Mouse (Mus musculus) monocyte, adult 2 months (primary cell): ENCODE results near the gene Olfr924.
"Not testable (repeated sequence)": the region's sequence is repeated elsewhere in the genome, so short reads cannot be mapped to it uniquely, and the experiment has no call there.

Source experiments
- DNase-seq, 2 experiments: peaks; one replicate each; pipeline ENCODE4 v3.0.0; 2022; ENCODE audit warnings: low spot score in 2 of 2, low read depth in 1 of 2

Gene Olfr924

GRCm38 (mm10) chr9:38844149-38844548 lies at the start of gene Olfr924:
Gene Olfr924, plus strand, starts transcription at chr9:38844449.
- no peak for DNase-seq

DNA sequence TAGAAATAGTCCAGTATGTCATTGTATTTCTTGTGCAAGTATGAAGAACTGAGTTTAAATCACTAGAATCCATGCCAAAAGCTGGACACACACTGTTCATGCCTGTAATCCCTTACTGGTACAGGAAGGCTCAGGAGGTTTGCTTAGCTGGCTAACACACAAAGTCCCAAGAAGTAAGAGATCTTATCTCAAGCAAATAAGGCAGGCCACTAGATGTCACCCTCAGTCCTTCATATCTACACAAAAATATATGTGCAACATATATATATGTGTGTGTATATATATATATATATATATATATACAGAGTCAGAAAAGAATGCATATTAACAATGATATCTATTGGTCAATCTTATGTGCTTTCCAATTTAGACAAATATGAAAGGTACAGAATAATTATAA lies 38.6 kb upstream of the Olfr924 start:
- DNase-seq: no peak

- DNase-seq: no peak
Measured at GRCm38 (mm10) chr9:38814314-38814713, 29.9 kb upstream of the Olfr924 start, which contains the start of gene Olfr922. Gene Olfr922, plus strand, starts transcription at chr9:38814614.

- DNase-seq: no peak
Measured at GRCm38 (mm10) chr9:38815458-38815986, 28.7 kb upstream of the Olfr924 start.

GRCm38 (mm10) chr9:38826245-38826644 lies 18.0 kb upstream of the Olfr924 start, which contains the start of gene Olfr923:
Gene Olfr923, plus strand, starts transcription at chr9:38826545.
- DNase-seq: no peak

DNA sequence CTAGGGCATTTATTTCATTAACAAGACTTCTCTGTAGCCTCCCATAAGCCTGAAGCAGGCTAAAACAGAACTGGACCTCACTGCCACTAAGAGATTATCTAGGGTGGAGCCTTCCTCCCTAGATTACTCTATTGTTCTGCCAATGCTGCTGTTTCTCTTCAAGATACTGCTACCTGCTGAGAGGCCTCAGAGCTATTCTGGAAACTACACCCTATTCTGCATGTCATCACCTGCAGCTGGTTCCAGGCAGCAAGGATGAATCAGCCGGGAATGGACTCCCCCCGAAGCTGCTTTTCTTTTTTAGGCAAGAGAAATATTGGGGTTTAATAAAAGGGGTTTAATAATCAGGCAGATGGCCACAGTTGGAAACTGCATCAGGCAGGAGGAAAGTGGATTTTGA lies 11.2 kb upstream of the Olfr924 start:
- DNase-seq: no peak

- DNase-seq: no peak
Measured at GRCm38 (mm10) chr9:38854760-38855159, 10.5 kb downstream of the Olfr924 start, which contains the start of gene Olfr26. Gene Olfr26, plus strand, starts transcription at chr9:38855060.

GRCm38 (mm10) chr9:38874880-38875279 lies 30.6 kb downstream of the Olfr924 start:
- not testable (repeated sequence) for DNase-seq

DNA sequence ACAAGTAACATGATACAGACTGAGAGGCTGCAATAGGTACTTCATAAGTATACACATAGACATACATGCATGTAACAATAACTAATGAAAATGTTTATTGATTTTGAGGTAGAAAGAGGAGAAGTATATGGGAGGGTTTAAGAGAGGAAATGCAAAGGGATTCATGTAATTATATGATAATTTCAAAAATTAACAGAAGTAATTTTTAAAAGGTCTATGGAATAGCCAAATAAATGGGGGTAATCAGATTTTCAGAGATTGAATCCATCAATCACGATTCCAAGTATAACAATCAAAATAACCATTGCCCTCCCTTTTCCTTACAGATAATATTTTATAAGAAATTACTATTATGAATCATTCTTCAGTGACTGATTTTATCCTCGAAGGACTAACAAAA lies 32.6 kb downstream of the Olfr924 start, which contains the start of gene Olfr926:
Olfr926 (plus strand) TSS at position 301 of the 400 bp plus-strand sequence.
- DNase-seq: no peak
